Mouse (Mus musculus): ENCODE results near the gene Chid1. TPM values are rescaled to one million over a fixed set of nuclear protein-coding genes. Genes with fewer than 3 reads are reported as not detected.

Gene Chid1
- polyA plus RNA-seq, 1 experiment from 2014 or later = 40.5 TPM

DNA sequence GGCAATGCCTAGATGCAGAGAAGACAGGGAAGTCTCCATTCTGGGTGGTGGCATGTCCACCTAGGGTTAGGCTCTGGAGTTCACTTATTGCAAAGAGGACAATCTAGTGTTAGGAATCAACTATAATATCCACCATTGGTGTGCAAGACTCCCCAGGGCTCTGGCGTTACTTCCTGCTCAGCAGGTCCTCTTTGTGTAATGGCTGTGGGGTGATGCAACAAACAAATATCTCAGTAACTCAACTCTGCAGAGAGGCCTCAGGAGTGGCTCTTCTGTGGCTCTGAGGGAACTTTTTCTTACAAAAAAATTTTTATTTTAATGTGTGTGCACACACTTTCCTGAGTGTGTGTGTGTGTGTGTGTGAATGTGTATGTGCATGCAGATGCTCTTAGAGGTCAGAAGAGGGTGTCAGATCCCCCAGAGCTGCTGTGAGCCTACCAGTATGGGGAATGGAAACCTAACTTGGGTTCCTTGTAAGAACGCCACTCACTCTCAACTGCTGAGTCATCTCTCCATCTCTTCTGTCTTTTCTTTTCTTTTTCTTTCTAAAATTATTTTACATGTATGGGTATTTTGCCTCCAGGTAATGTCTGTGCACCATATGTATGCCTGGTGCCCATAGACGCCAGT lies 9.9 kb upstream of the Chid1 start:
- DNase-seq (ENCODE audit: low spot score) = no peak
- 80% methylated on average over 3 of the region's 3 CpGs for WGBS

DNA sequence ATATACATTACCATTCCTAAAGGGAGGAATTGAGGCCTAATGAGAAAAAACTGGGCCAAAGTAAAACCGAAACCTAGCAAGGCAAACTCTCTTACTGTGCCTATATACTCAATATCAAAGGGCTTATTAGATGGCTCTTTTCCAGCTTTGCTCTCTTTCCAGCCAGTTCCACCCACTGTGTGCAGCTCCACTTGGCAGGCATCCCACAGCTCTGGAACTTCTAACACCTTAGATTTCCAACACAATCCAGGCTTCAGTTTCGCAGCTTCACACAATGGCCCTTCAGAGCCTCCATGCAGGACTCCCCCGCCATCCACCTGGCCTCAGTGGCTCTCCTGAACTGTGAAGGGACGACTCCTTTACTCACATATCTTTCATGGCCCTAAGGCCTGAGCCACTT lies 5.0 kb upstream of the Chid1 start:
- H3K27ac ChIP-seq = no peak overlapping the region
- WGBS = 77% methylated on average over 4 of the region's 4 CpGs
- H3K4me3 ChIP-seq = no peak overlapping the region
- H3K27me3 ChIP-seq (ENCODE audit: insufficient read depth, poor library complexity, severe bottlenecking) = no peaks in the 10 kb centered on the region
- H3K36me3 ChIP-seq = no peaks in the 10 kb centered on the region
- peaks cover 10% of the 10 kb centered on the region for H3K4me1 ChIP-seq
- H3K9me3 ChIP-seq = no peaks in the 10 kb centered on the region
- DNase-seq (ENCODE audit: low spot score) = no peak

More for the DNA sequence above, 9.9 kb upstream of the Chid1 start:
- Histone ChIP-seq H3K4me1 (no peaks in the 10 kb centered on the region), H3K4me3 (no peak overlapping the region), H3K27ac (no peak overlapping the region), H3K27me3 (ENCODE audit: insufficient read depth, poor library complexity, severe bottlenecking) (no peaks in the 10 kb centered on the region), H3K36me3 (no peaks in the 10 kb centered on the region), H3K9me3 (no peaks in the 10 kb centered on the region)

DNA sequence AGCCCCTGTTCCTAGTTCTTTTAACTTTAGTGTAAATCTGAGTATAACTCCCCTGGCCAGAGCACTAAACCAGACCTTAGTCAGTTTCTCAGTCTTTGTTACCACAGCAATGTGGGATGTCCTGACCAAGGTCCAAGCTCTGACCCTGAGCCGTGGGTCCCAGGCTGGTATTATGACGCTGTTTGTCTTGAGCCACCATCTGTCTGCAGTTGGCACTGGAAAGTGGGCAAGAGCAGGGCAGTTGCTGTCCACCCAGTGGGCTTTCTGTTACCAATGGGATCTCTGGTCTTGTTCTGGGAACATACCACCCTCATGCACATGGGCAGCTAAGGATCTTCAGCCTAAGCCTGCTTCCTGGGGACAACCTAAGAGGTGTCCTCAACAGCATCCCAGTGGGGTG lies 2.9 kb upstream of the Chid1 start:
- no peak overlapping the region for H3K4me3 ChIP-seq
- no peaks in the 10 kb centered on the region for H3K27me3 ChIP-seq (ENCODE audit: insufficient read depth, poor library complexity, severe bottlenecking)
- H3K4me1 ChIP-seq = peaks cover 19% of the 10 kb centered on the region
- no peaks in the 10 kb centered on the region for H3K36me3 ChIP-seq
- WGBS = 81% methylated on average over 2 of the region's 2 CpGs
- no peak for DNase-seq (ENCODE audit: low spot score)
- H3K9me3 ChIP-seq = no peaks in the 10 kb centered on the region
- no peak overlapping the region for H3K27ac ChIP-seq

DNA sequence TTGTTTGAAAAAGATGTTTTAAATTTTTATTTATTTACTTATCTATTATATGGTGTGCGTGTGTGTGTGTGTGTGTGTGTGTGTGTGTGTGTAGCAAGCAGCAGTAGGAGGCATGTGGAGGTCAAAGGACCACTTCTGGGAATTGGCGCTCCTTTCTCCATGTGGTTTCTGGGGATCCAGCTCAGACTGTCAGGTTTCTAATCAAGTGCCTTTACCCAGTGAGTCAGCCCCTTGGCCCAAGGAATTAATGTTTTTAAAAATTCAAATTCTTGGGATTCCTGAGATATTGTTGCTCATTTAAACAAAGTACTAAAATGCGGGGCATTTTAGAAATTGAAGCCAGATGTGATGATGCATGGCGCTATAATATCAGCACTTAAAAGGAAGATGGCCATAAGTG lies 2.0 kb upstream of the Chid1 start:
- DNase-seq (ENCODE audit: low spot score) = no peak
- 83% methylated on average over 4 of the region's 4 CpGs for WGBS
- Histone ChIP-seq H3K9me3 (no peaks in the 10 kb centered on the region), H3K36me3 (no peaks in the 10 kb centered on the region), H3K27me3 (ENCODE audit: insufficient read depth, poor library complexity, severe bottlenecking) (no peaks in the 10 kb centered on the region), H3K4me1 (peaks cover 19% of the 10 kb centered on the region), H3K27ac (no peak overlapping the region), H3K4me3 (no peak overlapping the region)

DNA sequence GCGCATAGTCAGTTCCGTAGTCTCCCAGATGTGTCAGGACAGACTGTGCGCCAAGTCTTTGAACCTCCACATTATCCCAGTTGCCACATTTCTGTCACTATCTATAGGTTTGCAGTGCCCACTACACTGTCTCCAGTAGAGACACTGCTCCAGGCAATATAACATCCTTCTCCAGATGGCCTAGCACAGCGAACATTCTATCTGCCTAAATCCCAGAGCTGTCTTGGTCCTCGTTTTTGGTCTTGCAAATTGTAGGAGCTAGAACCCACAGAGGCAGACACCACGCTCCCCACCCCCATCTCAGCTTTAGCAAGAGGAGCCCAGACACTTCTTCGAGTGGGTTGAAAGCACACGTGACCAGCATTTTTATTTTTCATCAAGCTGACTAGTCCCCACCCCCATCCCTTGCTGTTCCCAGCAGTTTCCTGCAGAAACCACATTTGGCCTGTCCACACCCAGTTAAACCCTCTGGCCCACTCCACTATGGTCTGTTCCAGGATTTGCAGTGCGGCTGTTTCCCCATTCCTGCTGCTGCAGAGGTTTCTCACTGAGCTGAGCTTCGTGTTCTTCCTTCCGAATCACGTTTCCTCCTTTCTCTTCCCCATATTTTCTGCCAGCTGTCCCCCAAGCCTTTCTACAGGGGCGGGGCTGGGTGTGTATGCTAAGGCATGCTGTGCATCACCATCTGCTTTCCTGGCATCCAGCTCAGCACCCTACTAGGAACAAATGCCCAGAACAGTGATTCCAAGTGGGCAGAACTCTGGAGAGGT lies 840 bp upstream of the Chid1 start:
- H3K27ac ChIP-seq = peak overlapping the region; percentile 93
- H3K36me3 ChIP-seq = no peaks in the 10 kb centered on the region
- no peaks in the 10 kb centered on the region for H3K27me3 ChIP-seq (ENCODE audit: insufficient read depth, poor library complexity, severe bottlenecking)
- DNase-seq (ENCODE audit: low spot score) = no peak
- no peaks in the 10 kb centered on the region for H3K9me3 ChIP-seq
- peaks cover 19% of the 10 kb centered on the region for H3K4me1 ChIP-seq
- WGBS = 56% methylated on average over 13 of the region's 13 CpGs
- peak overlapping the region; percentile 91 for H3K4me3 ChIP-seq

DNA sequence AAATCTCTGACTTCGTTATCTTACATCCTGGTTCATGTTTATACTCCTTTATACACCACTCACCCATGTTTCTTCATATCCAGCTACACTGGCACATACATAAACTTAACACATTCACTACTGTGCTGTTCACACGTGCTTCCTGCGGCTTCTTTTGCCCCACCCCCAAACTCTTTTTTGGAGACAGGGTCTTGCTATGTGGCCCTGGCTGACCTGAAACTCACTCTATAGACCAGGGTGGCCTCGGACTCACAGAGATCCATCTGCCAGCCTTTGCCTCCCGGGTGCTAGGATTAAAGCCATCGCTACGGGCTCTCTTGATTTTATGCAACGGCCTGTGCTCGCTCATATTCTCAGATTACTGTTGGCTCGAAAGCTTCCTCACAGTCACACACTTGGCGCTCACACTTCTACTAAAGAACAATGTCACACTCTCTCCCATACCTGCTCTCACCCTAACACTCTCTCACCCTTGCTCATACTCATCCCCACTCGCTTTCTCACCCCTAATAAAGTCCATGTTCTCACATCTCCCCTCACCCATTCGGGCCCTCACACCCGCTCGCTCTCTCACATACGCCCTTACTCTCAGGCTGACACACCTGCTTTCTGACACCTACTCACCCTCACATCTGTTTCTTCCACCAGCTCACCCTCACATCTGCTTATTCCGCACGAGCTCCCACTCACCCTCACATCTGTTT lies 653 bp downstream of the Chid1 start:
- Histone ChIP-seq H3K27ac (peak overlapping the region; percentile 93), H3K4me1 (peaks cover 23% of the 10 kb centered on the region), H3K27me3 (ENCODE audit: insufficient read depth, poor library complexity, severe bottlenecking) (no peaks in the 10 kb centered on the region), H3K9me3 (no peaks in the 10 kb centered on the region), H3K4me3 (peak overlapping the region; percentile 91), H3K36me3 (no peaks in the 10 kb centered on the region)
- 13% methylated on average over 18 of the region's 18 CpGs for WGBS
- no peak for DNase-seq (ENCODE audit: low spot score)

DNA sequence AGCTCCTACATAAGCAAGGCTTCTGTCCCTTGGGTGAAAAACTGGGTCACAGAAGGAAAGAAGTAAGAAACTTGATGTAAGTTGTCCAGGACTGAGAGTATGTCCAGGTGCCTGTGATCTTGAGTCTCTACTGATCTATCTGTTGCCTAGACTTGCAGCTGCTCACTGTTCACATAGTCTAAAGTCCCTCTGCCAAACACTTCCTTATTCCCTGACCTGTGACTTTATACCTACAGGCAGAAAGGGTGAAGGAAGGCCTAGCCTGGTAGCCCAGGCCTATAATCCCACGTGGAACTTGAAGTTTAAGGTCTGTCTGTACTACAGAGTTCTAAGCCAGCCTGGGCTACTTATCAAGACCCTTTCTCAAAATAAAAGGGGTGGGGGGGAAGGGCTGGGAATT lies 4.1 kb downstream of the Chid1 start:
- Histone ChIP-seq H3K36me3 (peaks cover 5% of the 10 kb centered on the region; the same call in 1 of the 2 replicates), H3K4me1 (peaks cover 20% of the 10 kb centered on the region), H3K4me3 (no peak overlapping the region), H3K27me3 (ENCODE audit: insufficient read depth, poor library complexity, severe bottlenecking) (no peaks in the 10 kb centered on the region), H3K9me3 (no peaks in the 10 kb centered on the region), H3K27ac (no peak overlapping the region)
- no peak for DNase-seq (ENCODE audit: low spot score)
- 67% methylated on average over 1 of the region's 1 CpGs for WGBS

GRCm38 (mm10) chr7:141525580-141525925 lies 14.1 kb downstream of the Chid1 start:
- DNase-seq (ENCODE audit: low spot score) = peak; percentile 72
- Histone ChIP-seq H3K9me3 (no peaks in the 10 kb centered on the region), H3K36me3 (peaks cover 52% of the 10 kb centered on the region), H3K4me1 (0 out of 2 replicates have a peak, but pooled peaks cover 4% of the 10 kb centered on the region), H3K4me3 (no peak overlapping the region), H3K27ac (0 out of 2 replicates have a peak overlapping the region, but pooled peaks have one; percentile 2), H3K27me3 (ENCODE audit: insufficient read depth, poor library complexity, severe bottlenecking) (no peaks in the 10 kb centered on the region)
- WGBS = 85% methylated on average over 4 of the region's 4 CpGs

DNA sequence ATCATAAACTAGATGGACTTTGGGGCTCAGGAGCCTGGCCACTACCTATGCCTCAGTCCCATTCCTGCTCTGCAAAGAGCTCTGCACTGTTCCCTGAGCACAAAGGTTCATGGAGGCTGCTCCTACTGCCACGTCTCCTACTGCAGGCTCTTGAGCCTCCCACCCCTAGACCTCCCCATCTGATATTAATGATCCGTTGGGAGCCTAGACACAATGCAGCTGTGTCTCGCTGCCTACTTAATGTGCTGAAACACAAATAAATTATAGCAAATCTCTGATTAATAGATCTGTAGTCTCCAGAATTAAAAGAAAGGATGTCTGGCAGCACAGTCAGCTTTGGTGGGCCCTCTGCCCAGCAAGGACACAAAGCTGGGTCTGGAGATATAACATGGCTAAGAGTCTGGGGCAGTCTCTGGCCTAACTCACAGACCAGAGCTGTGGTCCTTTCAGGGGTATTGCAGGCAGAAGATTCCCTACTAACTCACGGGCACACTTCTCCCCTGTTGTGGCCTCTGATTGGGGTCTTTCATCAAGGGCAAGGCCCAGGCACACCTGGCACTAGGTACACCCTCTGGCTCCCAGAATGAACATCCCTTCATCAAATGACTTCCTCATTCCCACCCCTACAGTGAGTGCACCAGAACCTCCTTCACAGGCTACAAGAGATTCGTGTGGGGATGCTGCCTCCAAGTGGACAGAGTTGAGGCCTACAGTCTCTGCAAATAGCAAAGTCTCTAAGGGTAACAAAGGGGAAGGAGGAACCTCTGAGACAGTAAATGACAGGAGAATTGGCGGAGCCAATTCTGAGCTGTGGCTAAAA lies 14.7 kb downstream of the Chid1 start:
- WGBS = 59% methylated on average over 6 of the region's 6 CpGs
- Histone ChIP-seq H3K4me1 (peaks cover 8% of the 10 kb centered on the region; the same call in 1 of the 2 replicates), H3K4me3 (no peak overlapping the region), H3K27me3 (ENCODE audit: insufficient read depth, poor library complexity, severe bottlenecking) (no peaks in the 10 kb centered on the region), H3K27ac (0 out of 2 replicates have a peak overlapping the region, but pooled peaks have one; percentile 2), H3K9me3 (no peaks in the 10 kb centered on the region), H3K36me3 (peaks cover 46% of the 10 kb centered on the region)
- peak; percentile 89 for DNase-seq (ENCODE audit: low spot score)

GRCm38 (mm10) chr7:141524271-141524670 lies 15.4 kb downstream of the Chid1 start:
- peaks cover 40% of the 10 kb centered on the region for H3K36me3 ChIP-seq
- peaks cover 15% of the 10 kb centered on the region for H3K4me1 ChIP-seq
- no peak overlapping the region for H3K4me3 ChIP-seq
- H3K27me3 ChIP-seq (ENCODE audit: insufficient read depth, poor library complexity, severe bottlenecking) = no peaks in the 10 kb centered on the region
- no peaks in the 10 kb centered on the region for H3K9me3 ChIP-seq
- WGBS = 85% methylated on average over 4 of the region's 4 CpGs
- no peak overlapping the region for H3K27ac ChIP-seq
- DNase-seq (ENCODE audit: low spot score) = no peak

DNA sequence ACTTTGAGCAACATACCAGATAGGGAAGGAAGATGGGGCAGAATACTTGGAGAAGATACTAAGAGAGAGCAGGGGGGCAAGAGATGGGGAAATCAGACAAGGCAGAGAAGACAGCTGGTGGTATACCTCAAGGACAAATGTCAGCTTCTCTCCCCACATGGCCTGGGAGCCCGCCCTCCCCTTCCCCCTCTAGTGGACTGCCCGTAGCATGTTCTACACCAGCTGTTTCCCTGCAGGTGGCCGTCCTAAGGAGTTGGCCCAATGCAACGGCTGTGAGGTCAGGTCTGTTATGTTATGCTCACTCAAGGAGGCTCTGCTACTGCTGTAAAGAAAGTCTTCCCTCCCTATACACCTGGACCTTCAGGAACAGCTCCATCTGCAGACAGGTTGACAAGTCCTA lies 16.6 kb downstream of the Chid1 start:
- WGBS = 44% methylated on average over 4 of the region's 4 CpGs
- no peak for DNase-seq (ENCODE audit: low spot score)
- peaks cover 29% of the 10 kb centered on the region for H3K36me3 ChIP-seq
- H3K27me3 ChIP-seq (ENCODE audit: insufficient read depth, poor library complexity, severe bottlenecking) = no peaks in the 10 kb centered on the region
- H3K4me1 ChIP-seq = peaks cover 22% of the 10 kb centered on the region
- 0 out of 2 replicates have a peak overlapping the region, but pooled peaks have one; percentile 7 for H3K27ac ChIP-seq
- no peaks in the 10 kb centered on the region for H3K9me3 ChIP-seq
- H3K4me3 ChIP-seq = no peak overlapping the region

DNA sequence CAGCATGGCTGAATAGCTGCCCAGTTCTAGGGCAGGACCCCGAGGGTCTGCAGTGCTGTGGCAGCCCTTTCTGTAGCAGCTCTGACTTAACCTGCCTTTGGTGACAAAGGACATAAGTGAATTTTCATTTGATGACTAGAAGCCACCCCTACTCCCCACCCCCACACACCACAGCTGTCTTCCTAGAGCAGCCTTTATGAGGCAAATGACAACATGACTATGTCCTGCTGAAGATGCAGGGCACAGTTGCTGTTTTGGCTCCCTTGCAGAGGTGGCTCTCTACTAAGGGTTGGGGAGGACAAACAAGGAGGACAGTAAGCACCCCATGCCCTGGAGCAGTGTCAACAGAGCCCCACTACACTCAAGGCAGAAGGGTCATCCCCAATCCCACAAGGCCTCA lies 19.9 kb downstream of the Chid1 start:
- Histone ChIP-seq H3K9me3 (no peaks in the 10 kb centered on the region), H3K4me3 (no peak overlapping the region), H3K36me3 (peaks cover 26% of the 10 kb centered on the region; the same call in 1 of the 2 replicates), H3K4me1 (peaks cover 26% of the 10 kb centered on the region), H3K27ac (peak overlapping the region; percentile 56), H3K27me3 (ENCODE audit: insufficient read depth, poor library complexity, severe bottlenecking) (no peaks in the 10 kb centered on the region)
- no peak for DNase-seq (ENCODE audit: low spot score)
- 65% methylated on average over 1 of the region's 1 CpGs for WGBS
